Mouse (Mus musculus) thymus, postnatal 0 days (tissue): ENCODE results near the gene Scg3. TPM values are rescaled to one million over a fixed set of nuclear protein-coding genes. Genes with fewer than 3 reads are reported as not detected.
"Not testable (repeated sequence)": the region's sequence is repeated elsewhere in the genome, so short reads cannot be mapped to it uniquely, and the experiment has no call there.

Source experiments
- DNase-seq: peaks from one replicate; pipeline ENCODE4 v3.0.0-alpha.2; 2015; ENCODE audit warnings: low spot score
- polyA plus RNA-seq: library from polyadenylated mRNA; unstranded; fragments of >200 nt; fragmentation: Nextera tagmentation; extraction: Ambion mirVana; gene quantifications from 2 replicates; pipeline ENCODE4 v1.2.1, GENCODE M21; 2015

The Scg3 gene
- polyA plus RNA-seq, result 0.27 and 0.30 TPM in 2 replicates

DNA sequence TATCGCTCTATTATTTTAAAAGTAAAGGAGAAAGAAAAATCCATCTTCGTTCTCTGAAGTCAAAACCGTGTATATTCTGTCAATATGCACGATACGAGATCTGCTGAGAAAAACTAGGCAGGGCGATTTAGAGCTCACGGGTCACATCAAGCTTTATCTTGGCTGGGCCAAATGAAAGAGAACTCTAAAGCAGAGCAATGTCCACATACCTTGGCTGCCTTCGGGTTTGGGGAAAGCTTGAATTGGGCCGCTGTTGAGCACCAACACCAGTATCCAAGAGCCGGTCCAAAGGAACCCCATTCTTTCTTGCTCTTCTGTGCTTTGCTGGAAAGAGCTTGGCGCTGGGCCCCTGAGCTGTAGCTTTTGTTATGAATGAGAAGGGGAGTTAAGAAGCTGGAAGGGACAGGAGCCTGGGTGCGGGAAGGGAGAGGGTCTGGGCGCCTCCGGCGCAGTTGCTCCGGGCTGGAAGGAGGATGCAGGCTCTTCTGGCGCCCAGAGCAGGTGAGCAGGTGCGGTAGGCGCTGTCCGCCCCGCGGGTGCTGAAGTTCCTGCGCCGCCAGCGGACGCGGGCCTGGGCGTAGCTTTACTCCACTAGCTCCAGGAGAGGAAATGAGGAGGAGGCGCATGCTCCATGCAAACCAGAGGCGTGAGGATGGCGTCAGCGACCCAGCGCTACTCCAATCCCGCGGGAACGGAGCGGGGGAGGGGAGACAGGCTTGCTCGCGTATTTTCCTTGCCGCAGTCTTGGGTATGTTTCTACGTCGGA is at the start of gene Scg3:
Scg3 (minus strand) TSS at position 631 of the 766 bp plus-strand sequence.
- DNase-seq, result peak; percentile 67

DNA sequence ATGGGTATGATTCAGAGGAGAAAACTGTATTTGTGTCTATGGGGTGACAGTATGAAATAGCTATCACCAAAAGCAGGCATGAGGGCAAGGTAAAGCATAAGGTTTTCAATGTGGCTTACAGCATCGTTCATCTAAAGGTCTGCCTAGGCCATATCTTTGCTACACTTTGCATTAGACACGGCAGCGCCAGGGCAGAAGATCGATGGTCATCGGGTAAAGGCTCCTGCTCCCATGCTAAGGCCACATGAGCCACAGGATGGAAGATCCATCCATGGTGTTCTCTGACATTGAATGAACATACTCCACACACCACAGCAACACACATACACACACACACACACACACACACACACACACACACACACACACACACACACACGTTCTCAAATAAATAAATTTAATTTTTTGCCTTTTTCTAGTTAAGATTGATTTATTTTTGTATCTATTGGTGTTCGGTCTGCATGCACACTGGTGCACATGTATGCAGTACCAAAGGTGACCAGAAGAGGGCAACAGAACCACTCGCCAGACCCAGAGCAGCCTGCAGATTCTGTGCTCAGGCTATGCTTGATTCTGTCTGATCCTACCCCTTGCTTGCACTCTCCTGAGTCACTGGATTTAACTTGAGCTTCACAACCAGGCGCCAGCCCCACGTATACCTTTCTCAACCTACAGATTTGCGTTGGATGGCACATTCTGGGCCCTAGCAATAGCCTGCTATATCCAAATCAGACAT is 36.3 kb upstream of the Scg3 start:
- peak; percentile 55 for DNase-seq

DNA sequence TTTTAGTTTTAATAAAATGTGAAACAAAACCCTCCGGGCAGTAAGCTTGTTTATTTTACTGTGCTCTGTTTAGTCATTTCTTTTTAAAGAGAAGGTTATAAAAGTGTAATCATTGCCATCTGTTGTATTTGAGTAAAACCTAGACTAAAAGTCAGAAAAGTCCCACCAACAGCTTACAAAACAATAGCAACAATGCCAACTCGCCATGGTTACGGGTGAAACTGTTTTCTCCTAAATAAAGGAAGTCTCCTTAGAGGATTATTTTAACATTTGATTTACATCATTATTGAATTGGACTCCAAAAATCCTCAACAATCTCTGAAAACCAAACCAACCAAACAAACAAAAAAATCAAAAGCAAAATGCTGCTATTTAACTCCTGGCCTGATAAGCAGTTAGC is 35.6 kb upstream of the Scg3 start:
- no peak for DNase-seq

DNA sequence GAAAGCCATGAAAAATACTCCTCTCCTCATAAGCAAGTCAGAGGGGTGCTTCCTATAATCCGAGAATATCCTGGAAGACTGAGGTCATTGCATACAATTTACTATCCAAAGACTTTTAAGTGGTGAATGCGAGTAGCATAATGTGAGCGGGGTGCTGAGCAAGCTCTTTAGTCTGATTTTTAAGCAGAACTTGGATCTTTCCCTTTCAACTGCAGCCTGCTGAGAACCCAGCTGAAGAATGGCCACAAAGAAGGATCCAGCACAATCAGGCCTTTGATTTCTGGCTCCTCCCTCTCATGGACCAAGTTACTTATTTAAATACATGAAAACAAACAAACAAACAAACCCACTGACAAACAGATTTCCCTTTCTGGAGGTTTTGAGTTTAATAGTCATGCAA is 916 bp upstream of the Scg3 start:
- DNase-seq, result no peak

DNA sequence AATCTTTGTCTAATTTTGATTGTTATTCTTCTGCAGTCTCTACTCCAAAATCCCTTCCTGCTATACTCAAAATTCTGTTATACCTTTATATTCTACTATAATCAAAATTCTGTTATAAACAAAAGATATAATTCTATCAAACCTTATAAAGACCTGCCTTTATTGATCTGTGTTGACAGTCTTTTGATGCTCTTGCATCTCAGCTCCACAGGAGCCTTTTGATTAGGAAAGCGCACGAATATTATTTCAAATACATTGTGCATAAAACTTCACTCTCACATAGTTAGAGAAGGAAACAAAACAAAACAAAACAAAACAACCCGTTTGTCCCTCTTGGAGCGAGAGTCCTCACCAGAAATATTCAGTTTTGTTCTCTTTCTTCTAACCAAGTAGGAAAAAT is 436 bp upstream of the Scg3 start:
- no peak for DNase-seq

DNA sequence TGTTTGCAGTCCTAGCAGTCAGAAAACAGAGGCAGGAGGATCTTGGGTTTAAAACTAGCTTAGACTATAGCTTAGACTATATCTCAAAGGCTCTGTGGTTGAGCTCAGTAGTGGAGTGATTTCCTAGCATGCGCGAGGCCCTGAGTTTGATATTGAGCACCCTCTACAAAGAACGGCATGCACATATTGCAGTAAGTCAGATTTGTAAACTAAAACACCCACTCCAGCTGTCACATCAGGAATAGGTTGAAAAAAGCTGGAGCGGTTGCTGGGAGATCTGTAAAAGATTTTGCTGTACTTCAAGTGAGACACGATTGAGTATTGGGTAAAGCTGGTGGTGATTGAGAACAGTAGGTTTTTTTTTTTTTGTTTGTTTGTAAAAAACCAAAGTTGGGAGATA is 3.2 kb downstream of the Scg3 start:
- no peak for DNase-seq

DNA sequence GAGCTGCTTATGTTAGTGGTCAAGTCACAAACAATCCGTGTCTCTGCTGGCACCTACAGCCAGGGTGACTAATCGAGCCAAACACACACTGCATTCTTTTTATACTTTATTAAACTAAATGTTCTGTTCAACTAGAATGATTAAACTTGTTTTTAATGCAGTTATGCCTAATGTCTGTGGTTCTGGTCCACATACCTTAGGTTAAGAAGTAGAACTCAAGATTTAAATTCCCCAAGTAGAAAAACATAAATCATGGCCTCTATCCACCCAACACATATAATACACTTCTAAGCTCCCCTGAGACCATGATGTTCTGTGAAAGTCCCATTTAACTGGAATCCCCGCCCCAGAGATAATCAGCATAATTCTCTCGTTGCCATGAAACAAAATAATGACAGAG is 4.2 kb downstream of the Scg3 start:
- no peak for DNase-seq

DNA sequence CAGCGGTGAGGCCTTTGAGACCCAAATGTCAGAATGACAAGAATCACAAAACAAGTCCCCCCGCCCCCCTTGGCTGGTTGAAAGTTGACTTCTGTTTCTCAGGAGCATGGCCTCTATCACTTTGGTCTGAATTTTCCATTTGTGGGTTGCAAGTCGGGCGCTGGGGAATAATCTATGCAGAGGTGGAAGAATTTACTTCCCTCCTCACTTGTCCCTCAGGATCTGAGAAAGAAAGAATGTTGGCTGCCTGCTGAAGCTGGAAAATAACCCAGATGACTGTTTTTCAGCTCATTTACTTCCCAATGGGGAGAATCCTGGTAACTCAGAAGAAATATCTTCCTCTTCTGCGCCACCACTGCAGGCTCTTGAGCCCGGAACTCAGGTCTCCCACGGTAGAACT is 5.5 kb downstream of the Scg3 start:
- no peak for DNase-seq

DNA sequence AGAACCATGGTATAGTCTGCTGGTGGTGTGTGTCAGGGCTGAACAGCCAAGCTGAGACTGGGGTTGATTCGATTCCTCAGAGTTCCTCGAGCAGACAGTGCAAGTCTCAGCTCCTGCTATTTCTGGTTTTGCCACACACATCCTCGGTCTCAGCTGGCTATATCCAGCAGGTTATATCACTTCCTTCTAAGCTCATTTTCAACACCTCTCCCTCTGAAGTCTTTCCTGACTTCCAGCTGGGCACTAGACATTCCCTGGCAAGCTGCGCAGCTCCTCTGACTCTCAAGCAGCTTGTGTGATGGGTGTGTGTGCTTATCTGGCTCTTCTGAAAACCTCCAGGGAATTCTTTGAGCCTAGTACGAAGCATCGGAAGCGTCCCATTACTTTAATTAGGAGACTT is 7.6 kb downstream of the Scg3 start:
- no peak for DNase-seq

DNA sequence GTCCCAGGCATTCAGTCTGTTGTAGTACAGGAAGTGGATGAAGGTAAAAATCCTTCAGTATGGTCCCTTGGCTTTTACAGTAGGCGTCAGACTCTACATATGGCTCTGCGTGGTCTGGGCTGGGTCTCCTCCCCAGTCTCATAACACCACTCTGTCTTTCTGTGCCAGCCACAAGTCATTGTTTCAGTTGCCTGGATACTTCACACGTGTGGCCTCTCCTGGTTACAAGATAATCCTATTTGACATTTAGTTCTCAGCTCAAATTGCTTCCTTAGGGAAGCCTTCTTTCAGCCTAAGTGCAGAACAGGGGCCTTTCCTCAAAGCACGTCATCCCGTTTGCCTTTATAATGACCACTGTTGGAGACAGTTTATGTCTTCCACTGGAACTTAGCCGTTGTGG is 11.1 kb downstream of the Scg3 start:
- DNase-seq, result no peak

DNA sequence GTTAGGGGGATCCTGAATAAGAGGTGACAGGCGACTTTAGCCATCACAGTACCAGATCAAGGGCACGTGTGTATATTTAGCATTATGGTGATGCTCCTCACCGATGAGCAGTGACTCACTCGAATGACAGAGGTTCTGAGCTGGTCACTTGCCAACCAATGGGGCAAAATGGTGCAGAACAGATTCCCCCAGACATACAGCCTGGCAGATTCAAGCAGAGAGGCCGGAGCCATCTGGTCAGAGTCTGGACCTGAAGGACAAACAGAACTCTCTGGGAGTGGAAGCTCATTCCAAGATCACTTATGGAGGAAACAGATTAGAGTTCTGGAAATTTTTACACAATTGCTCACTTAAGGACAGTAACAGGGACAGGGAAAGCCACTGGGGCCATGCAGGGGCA is 17.2 kb downstream of the Scg3 start:
- no peak for DNase-seq

DNA sequence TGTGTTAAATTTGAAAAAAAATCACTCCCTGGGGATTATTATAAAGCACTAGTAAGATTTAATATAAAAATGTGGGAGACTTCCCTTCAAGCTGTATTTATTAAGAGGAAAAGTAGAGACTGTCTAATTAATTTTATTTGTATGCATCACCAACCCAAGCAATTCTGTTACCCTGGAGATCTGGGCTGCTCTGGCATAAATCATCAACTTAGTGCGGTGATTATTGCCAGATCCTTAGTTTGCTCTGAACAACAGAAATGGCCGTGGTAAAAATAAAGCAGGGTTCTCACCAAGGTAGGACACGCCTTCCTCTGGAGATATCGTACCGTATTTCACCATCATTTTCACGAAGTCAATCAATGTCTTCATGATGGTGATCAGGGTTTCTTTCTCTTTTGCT is 18.5 kb downstream of the Scg3 start:
- no peak for DNase-seq

DNA sequence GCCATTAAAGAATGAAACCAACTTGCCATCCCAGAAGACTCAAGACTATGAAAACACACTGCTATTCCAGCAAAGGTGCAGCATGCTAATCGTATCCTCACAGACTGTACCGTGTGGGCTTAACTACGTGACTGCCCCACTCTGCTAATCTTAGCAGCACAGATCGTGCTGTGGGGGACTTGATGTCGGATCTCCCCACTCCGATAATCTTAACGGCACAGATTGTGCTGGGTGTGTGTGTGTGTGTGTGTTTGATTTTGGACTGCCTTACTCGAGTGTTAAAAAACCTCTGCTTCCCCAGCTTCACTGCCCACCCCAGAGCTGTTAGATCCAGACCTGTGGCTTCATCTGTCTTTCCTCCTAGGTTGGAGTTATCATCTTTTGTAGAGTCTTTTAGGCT is 22.9 kb downstream of the Scg3 start:
- DNase-seq, result no peak

DNA sequence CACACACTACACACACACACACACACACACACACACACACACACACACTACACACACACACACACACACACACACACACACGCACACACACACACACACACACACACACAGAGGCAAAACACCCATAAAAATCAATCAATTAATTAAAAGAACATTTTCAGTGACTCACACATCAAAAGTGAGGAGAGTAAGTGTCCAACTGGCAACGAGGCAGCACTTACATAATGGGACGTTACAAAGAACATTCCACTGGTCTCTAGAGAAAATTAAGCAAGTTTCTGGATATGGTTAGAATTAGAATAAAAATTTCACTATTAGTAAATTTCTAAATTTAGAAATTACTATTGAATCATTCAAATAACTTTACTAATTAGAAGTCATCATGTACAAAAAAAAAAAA is 27.4 kb downstream of the Scg3 start:
- DNase-seq, result not testable (repeated sequence)

DNA sequence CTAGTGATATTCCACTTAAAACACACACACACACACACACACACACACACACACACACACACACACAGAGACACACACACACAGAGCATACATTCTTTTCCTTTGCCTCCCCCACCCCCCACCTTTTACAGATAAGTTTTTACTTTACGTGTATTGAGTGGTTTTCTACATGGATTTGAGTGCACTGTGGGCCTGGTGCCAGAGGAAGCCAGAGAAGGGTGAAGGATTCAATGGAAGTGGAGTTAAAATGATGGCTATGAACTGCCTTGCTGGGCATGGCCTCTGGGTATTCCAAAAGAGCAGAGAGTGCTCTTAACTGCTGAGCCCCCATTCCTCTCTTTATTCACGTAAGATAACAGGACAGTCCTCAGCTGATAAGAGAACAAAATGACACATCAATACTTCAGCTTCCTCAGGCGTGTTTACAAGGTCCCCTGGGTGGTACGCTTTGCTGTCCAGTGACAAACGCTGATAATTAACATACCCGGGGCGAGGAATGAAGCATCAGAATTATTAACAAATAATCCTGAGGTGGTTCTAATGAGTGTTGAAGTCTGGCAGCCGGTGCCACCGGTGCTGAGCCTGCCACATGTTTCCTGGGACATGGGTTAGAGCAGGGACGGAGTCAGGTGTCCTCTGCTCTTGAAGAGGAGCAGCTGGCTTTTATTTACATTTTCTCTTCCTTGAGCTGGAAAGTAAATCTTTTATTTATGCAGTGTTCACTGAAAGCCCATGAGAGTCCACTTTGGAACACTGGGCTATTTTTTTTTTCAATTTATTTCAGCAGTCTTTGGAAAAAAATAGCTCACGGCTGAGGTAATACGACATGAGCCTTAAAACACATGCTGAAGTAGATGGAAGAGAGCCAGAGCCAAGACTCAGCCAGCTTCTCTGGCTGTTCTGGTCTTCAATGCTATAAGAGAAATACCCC is 29.6 kb downstream of the Scg3 start:
- no peak for DNase-seq

DNA sequence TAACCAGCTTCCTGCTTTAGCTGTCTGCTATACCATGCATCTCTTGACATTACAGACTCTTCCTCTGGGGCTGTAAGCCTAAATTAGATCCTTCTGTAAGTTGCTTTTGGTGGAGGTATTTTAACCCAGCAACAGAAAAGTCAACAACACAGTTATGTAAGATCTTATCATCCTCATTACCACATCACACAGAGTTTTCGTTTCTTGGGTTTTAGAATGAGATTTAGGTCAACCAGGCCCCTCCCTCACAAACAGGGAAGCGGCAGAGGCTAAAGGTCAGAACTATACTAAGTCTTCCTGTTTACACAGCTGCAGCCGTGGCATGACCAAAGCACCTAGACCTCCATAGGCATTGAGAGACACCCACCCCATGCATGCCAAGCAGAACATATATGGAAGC is 38.5 kb downstream of the Scg3 start:
- peak; percentile 93 for DNase-seq

DNA sequence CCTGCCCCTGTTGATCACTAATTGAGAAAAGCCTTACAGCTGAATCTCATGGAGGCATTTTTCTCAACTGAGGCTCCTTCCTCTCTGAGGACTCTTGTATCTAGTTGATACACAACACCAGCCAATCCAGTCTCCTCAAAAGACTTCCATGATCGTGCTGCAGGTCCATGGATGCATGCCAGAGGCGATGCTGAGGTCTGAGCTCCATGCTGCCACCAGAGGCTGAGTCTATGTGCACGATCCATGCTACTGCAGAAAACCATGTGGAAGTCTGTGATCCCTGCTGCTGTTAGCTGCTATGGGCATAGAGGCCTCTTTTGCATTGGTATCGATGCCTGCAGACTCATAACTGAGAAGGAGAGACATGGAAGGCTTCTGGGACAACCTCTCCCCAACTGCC is 49.6 kb downstream of the Scg3 start:
- DNase-seq, result no peak

DNA sequence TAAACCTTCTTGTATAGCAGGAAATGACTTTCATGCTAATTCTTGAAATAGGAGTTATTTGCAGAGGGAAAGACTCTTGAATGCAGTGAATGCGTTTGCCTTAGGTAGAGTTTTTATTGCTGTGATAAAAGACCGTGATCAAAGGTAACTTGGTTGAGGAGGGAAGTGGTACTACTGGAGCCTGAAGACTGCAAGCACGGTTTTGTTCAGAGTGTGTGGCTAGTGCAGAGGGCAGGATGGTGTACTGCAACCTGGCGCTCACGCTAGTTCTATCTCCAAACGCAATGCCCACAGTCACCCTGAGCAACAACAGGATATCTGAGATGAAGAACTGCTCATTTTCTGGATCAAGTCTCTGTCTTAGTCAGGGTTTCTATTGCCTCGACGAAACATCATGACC is 50.3 kb downstream of the Scg3 start:
- peak; percentile 29 for DNase-seq

DNA sequence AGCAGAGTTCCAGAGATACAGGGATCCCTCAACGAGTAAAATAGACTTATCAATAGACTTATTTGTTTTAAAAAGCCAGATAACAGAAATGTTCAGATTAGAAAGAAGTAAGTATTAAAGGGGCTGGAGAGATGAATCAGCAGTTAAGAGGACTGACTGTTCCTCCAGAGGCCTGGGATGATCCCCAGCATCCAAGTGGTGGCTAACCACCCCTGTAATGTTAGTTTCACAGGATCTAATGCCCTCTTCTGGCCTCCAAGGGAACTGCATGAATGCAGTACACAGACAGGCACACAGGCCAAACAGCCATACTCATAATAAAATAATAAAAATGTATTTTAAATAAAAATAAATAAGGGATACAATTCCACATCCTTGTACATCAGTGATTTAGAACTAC is 51.0 kb downstream of the Scg3 start:
- DNase-seq, result peak; percentile 11

DNA sequence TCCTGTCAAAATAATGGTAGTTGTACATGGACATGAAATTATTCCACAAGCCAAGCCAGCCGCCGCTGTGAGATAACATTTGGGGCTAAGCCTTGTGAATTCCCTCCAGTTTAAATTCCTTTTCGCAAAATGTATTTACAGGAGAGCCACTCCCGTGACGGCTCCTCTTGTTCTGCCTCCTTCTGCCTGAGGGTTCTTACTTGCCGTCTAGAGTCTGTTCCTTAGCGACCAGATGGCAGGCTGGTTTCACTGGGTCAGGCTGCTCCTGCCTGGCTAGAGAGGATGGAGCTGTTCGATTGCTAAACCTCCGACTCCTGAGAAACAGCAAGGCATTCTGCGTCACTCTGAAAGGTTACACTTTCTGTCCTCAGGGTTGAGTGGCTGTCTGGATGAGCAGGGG is 51.7 kb downstream of the Scg3 start:
- DNase-seq, result no peak

DNA sequence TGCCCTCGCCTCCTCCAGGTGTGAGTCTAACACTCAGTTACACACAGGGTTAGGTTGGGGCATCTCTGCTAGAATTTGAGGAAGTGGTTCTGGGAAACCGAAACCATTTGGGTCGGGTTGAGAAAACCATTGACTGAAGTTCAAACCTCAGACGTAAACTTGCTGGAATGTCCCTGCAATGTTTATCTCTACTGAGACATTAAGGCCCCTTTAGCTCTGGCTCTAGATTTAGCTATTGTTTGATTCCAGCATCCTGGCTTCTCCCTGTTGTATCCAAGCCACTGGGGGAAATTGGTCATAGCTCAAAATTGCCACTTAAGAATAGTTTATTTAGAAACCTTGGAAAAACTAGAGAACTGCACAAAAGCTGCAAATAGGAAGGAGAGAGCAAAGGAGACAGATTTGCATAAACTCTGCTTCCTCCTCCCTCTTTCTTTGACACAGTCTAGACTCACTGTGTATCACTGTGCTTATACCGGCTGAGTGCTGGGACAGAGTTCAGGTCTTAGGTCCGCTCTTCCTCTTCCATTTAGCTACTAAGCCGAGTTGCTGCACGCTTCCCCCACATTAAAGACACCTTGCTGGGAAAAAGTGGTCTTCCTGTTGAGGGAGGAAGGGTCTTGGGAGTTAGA is 52.9 kb downstream of the Scg3 start:
- DNase-seq, result no peak

DNA sequence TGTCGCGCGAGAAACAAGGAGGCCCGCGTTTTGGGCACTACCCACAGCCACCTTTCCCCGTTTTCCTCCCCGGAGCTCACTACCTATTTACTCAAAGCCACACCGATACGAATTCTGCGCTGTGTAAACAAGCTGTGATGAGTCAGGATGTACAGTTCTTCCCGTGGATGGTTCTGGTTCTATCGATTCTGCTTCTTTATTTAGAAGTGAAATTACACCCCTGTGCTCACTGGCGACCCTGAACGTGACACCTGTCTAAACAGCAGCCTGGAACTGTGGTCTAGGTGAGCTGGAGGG is 57.6 kb downstream of the Scg3 start:
- no peak for DNase-seq
